In the genomic region with DNA sequence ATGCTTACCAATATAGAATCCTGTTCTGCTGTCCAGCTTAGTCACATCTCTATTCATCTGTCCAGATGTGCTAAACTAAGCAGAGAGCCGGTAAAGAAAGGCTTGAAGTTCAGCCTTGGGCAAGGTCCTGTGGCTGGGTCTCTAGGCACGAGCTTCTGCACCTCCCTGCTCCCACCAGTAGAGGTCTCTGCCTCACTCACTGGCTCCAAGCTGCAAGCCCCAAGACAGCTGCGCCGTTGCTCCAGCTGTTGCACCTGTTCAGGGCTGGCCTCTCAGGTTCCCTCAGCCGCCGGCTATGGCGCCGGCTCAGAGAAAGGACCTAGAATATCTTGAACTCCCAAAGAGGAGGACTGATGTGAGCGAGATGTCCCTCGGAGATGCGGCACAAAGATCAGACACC, we compare ENCODE assay signal across 9 mouse cellular contexts. TPM values are rescaled to one million over a fixed set of nuclear protein-coding genes. Genes with fewer than 3 reads are reported as not detected.
DNase-seq lines count a peak whose midpoint lies in the region; ATAC-seq and TF ChIP-seq lines count a peak whose summit lies in the region.
"Had no signal": no experiment of that assay in that cellular context is flagged by ENCODE, and none has a peak within 500 bp of the region (broad histone marks: within the 10 kb centered on the region; RNA-seq: fewer than 3 reads in every experiment).

No protein-coding gene starts in this region.

- no peaks in the 10 kb centered on the region for H3K9me3 ChIP-seq in heart, embryonic 11.5 days (replicated peaks; ENCODE audit: control insufficient read depth, low read length)
- no peaks in the 10 kb centered on the region for H3K9me3 ChIP-seq in limb, embryonic 12.5 days
- no peaks in the 10 kb centered on the region for H3K9me3 ChIP-seq in stomach, embryonic 15.5 days

- peak; percentile 93 for TF ChIP-seq CTCF in gastrocnemius, adult 2 months (IDR thresholded peaks at IDR 0.05)

- no peak overlapping the region for H3K4me3 ChIP-seq in heart, embryonic 11.5 days (ENCODE audit: low read depth, low read length)
- 0 out of 2 replicates have a peak overlapping the region, but pooled peaks have one; percentile 29 for H3K4me3 ChIP-seq in gastrocnemius, adult 2 months
- H3K4me3 ChIP-seq in limb, embryonic 12.5 days (replicated peaks) = no peak overlapping the region
- no peak overlapping the region for H3K4me3 ChIP-seq in stomach, embryonic 15.5 days (replicated peaks)

- 12% methylated on average over 11 of the region's 11 CpGs for WGBS in heart, embryonic 11.5 days (ENCODE audit: insufficient replicate concordance)
- WGBS in limb, embryonic 12.5 days = 12% methylated on average over 11 of the region's 11 CpGs
- 11% methylated on average over 11 of the region's 11 CpGs for WGBS in stomach, embryonic 15.5 days

- no peak overlapping the region for H3K4me2 ChIP-seq in heart, embryonic 11.5 days
- no peak overlapping the region for H3K4me2 ChIP-seq in limb, embryonic 12.5 days
- H3K4me2 ChIP-seq in stomach, embryonic 15.5 days = no peak overlapping the region

- no peaks in the 10 kb centered on the region for H3K36me3 ChIP-seq in heart, embryonic 11.5 days (ENCODE audit: control insufficient read depth, insufficient read depth, low read length)
- H3K36me3 ChIP-seq in limb, embryonic 12.5 days = no peaks in the 10 kb centered on the region
- H3K36me3 ChIP-seq in stomach, embryonic 15.5 days = no peaks in the 10 kb centered on the region

- DNase-seq in heart, adult 18-20 months = peak; percentile 49 to 73
- peak; percentile 49 for DNase-seq in cerebellum, adult 8-10 months
- DNase-seq in gastrocnemius, adult 2 months = peak; percentile 89
- DNase-seq in kidney, adult 18-20 months = peak; percentile 82
- peak; percentile 72 for DNase-seq in neural tube, embryonic 10.5 days (ENCODE audit: extremely low spot score, low spot score)

- intact Hi-C loops in gastrocnemius, adult 2 months (cut with DNase I) = loop anchor here (1.0 to 5.0 kb wide), 3 partner anchors 99 to 178 kb away; partner anchors contain the start of gene Pold3

- no peaks in the 10 kb centered on the region; the same call in 1 of the 2 replicates for H3K4me1 ChIP-seq in heart, embryonic 11.5 days (ENCODE audit: control insufficient read depth, insufficient read depth, low read length)
- H3K4me1 ChIP-seq in limb, embryonic 12.5 days (replicated peaks) = peaks cover 9% of the 10 kb centered on the region
- H3K4me1 ChIP-seq in stomach, embryonic 15.5 days = 0 out of 2 replicates have a peak, but pooled peaks cover 8% of the 10 kb centered on the region

- peaks cover 53% of the 10 kb centered on the region for H3K27me3 ChIP-seq in heart, embryonic 11.5 days (ENCODE audit: control insufficient read depth, insufficient read depth, low read length)
- peaks cover 69% of the 10 kb centered on the region for H3K27me3 ChIP-seq in limb, embryonic 12.5 days
- peaks cover 44% of the 10 kb centered on the region for H3K27me3 ChIP-seq in stomach, embryonic 15.5 days (replicated peaks)

- no peak overlapping the region for H3K9ac ChIP-seq in heart, embryonic 11.5 days (ENCODE audit: low read depth, low read length)
- no peak overlapping the region for H3K9ac ChIP-seq in limb, embryonic 12.5 days (replicated peaks)
- H3K9ac ChIP-seq in stomach, embryonic 15.5 days = no peak overlapping the region

- ATAC-seq in heart, embryonic 11.5 days (replicated peaks; ENCODE audit: insufficient number of reproducible peaks, low FRiP score, low TSS enrichment) = no peak
- ATAC-seq in limb, embryonic 12.5 days (ENCODE audit: insufficient number of reproducible peaks, insufficient read depth, low FRiP score, low TSS enrichment, low read depth) = peak; percentile 53; the same call in 1 of the 2 replicates
- peak; percentile 36; the same call in 1 of the 2 replicates for ATAC-seq in stomach, embryonic 15.5 days (ENCODE audit: insufficient read depth, low FRiP score, low read depth)

- H3K27ac ChIP-seq in heart, embryonic 11.5 days (ENCODE audit: low read depth, low read length) = no peak overlapping the region
- 0 out of 2 replicates have a peak overlapping the region, but pooled peaks have one; percentile 16 for H3K27ac ChIP-seq in gastrocnemius, adult 2 months
- no peak overlapping the region for H3K27ac ChIP-seq in limb, embryonic 12.5 days
- no peak overlapping the region for H3K27ac ChIP-seq in stomach, embryonic 15.5 days

RNA-seq across cellular contexts. Expression of gene Chrdl2, which starts 3.7 kb away (rescaled TPM):
- not detected for total RNA-seq in heart, adult 18-20 months (2021)
- polyA plus RNA-seq in heart, embryonic 11.5 days (2014; fragmentation: Nextera tagmentation; extraction: Ambion mirVana) = 0.10 TPM in 1 of 2 replicates, not detected in the other
- 1 to 10 TPM; 2.0 to 3.2 TPM for total RNA-seq in gastrocnemius, adult 2 months (2021)
- polyA plus RNA-seq in limb, embryonic 12.5 days (2016; fragmentation: Nextera tagmentation; extraction: Ambion mirVana) = 2.6 and 3.6 TPM in 2 replicates
- polyA plus RNA-seq in stomach, embryonic 15.5 days (2015; fragmentation: Nextera tagmentation; extraction: Ambion mirVana) = 0.94 and 1.0 TPM in 2 replicates
- total RNA-seq: adrenal gland, postnatal 4 days had no signal

RNA-seq across cellular contexts. Expression of gene Rnf169, which starts 29.4 kb away (rescaled TPM):
- total RNA-seq in heart, adult 18-20 months (2021) = 10 to 100 TPM; 10.6 to 11.3 TPM
- polyA plus RNA-seq in heart, embryonic 11.5 days (2014; fragmentation: Nextera tagmentation; extraction: Ambion mirVana) = 4.3 and 4.7 TPM in 2 replicates
- 1 to 10 TPM; 8.1 to 10.0 TPM for total RNA-seq in gastrocnemius, adult 2 months (2021)
- 7.9 and 8.0 TPM in 2 replicates for polyA plus RNA-seq in limb, embryonic 12.5 days (2016; fragmentation: Nextera tagmentation; extraction: Ambion mirVana)
- polyA plus RNA-seq in stomach, embryonic 15.5 days (2015; fragmentation: Nextera tagmentation; extraction: Ambion mirVana) = 4.8 and 4.9 TPM in 2 replicates
